Mouse (Mus musculus): ENCODE measurements at regions not wholly inside any gene's neighbourhood (a gene's known extent, or its start where the extent isn't known, plus 50 kb on each side); places are given as distances from the start of the nearest gene placed in this dataset.

GRCm38 (mm10) chr2:169288891-169289605, 298.5 kb downstream of the Gm11011 start:
- no peak for TF ChIP-seq CTCF (IDR thresholded peaks at IDR 0.05)
- no peak for TF ChIP-seq POLR2A (IDR thresholded peaks at IDR 0.05; ENCODE audit: insufficient read depth, low read depth, low read length)
- no peak for TF ChIP-seq EP300 (IDR thresholded peaks at IDR 0.05; ENCODE audit: insufficient read depth, low read depth, low read length)

Data from heart, adult 2 months (tissue).